Mouse (Mus musculus) inflammation-experienced regulatory T-cells, adult 6 months (primary cell): ENCODE results near the gene Timm8a2. TPM values are rescaled to one million over a fixed set of nuclear protein-coding genes. Genes with fewer than 3 reads are reported as not detected.
"Not testable (repeated sequence)": the region's sequence is repeated elsewhere in the genome, so short reads cannot be mapped to it uniquely, and the experiment has no call there.

Experiments
- ATAC-seq: one replicate; pipeline ENCODE4 v1.8.0; 2017
- polyA plus RNA-seq, 3 experiments: library from polyadenylated mRNA; unstranded; fragments of 100-300 nt; shearing (Covaris generic); gene quantifications; one replicate each; pipeline ENCODE4 v1.2.1; 2017

Timm8a2 gene
- polyA plus RNA-seq, 3 experiments from 2014 or later, result not detected

GRCm38 (mm10) chr14:122062411-122063090 lies 28.1 kb downstream of the Timm8a2 start:
- ATAC-seq, result no peak

GRCm38 (mm10) chr14:122063599-122063998 lies 29.1 kb downstream of the Timm8a2 start:
- peak; percentile 39 for ATAC-seq

- ATAC-seq, result peak; percentile 34
Measured at GRCm38 (mm10) chr14:122064519-122064918, 30.0 kb downstream of the Timm8a2 start.

GRCm38 (mm10) chr14:122066243-122066642 lies 31.8 kb downstream of the Timm8a2 start:
- ATAC-seq, result peak; percentile 74

GRCm38 (mm10) chr14:122068036-122068435 lies 33.6 kb downstream of the Timm8a2 start:
- not testable (repeated sequence) for ATAC-seq

GRCm38 (mm10) chr14:122068801-122069695 lies 34.6 kb downstream of the Timm8a2 start:
- no peak for ATAC-seq

- ATAC-seq, result no peak
Measured at GRCm38 (mm10) chr14:122069948-122070347, 35.5 kb downstream of the Timm8a2 start.

GRCm38 (mm10) chr14:122073422-122073821 lies 38.9 kb downstream of the Timm8a2 start:
- ATAC-seq, result peak; percentile 88

- ATAC-seq, result no peak
Measured at GRCm38 (mm10) chr14:122074360-122074759, 39.9 kb downstream of the Timm8a2 start.

GRCm38 (mm10) chr14:122075485-122076200 lies 41.2 kb downstream of the Timm8a2 start:
- ATAC-seq, result no peak

- ATAC-seq, result no peak
Measured at GRCm38 (mm10) chr14:122077017-122077416, 42.5 kb downstream of the Timm8a2 start.

- ATAC-seq, result peak; percentile 73
Measured at GRCm38 (mm10) chr14:122079428-122079827, 45.0 kb downstream of the Timm8a2 start.

- no peak for ATAC-seq
Measured at GRCm38 (mm10) chr14:122079921-122080320, 45.4 kb downstream of the Timm8a2 start.

GRCm38 (mm10) chr14:122081308-122081707 lies 46.8 kb downstream of the Timm8a2 start:
- no peak for ATAC-seq

- ATAC-seq, result no peak
Measured at GRCm38 (mm10) chr14:122083499-122083898, 49.0 kb downstream of the Timm8a2 start.

GRCm38 (mm10) chr14:122087956-122088355 lies 53.5 kb downstream of the Timm8a2 start:
- no peak for ATAC-seq

Other genes starting within 250 kb of the Timm8a2 start
- 1 to 10 TPM; 1.7 to 7.9 (median 3.9) TPM for gene Dock9, start 236.8 kb upstream of the Timm8a2 start, polyA plus RNA-seq
- gene Ubac2, start 156.1 kb upstream of the Timm8a2 start, polyA plus RNA-seq, result 10 to 100 TPM; 47.9 to 88.3 (median 78.9) TPM
- 10 to 100 TPM; 51.6 to 79.6 (median 77.9) TPM for gene Gpr18, start 118.9 kb upstream of the Timm8a2 start, polyA plus RNA-seq
- 100 to 1,000 TPM; 108 to 142 (median 140) TPM for gene Gpr183, start 69.5 kb upstream of the Timm8a2 start, polyA plus RNA-seq
- 10 to 100 TPM; 59.0 to 98.1 (median 74.1) TPM for gene Tm9sf2, start 72.4 kb downstream of the Timm8a2 start, polyA plus RNA-seq
- 10 to 100 TPM in 2 of 3 experiments, 1 to 10 TPM in 1; 8.4 to 10.6 (median 10.4) TPM for gene Clybl, start 147.0 kb downstream of the Timm8a2 start, polyA plus RNA-seq